Mouse (Mus musculus) skeletal muscle tissue, adult 2 months (tissue): ENCODE data around the gene Pcolce.
A peak's percentile ranks its signal among the peaks of the same experiment; 100 is the strongest.

Source experiments
- DNase-seq: peaks from one replicate; pipeline ENCODE4 v3.0.0-alpha.2; 2012; ENCODE audit warnings: low read depth, low spot score

Pcolce gene

DNA sequence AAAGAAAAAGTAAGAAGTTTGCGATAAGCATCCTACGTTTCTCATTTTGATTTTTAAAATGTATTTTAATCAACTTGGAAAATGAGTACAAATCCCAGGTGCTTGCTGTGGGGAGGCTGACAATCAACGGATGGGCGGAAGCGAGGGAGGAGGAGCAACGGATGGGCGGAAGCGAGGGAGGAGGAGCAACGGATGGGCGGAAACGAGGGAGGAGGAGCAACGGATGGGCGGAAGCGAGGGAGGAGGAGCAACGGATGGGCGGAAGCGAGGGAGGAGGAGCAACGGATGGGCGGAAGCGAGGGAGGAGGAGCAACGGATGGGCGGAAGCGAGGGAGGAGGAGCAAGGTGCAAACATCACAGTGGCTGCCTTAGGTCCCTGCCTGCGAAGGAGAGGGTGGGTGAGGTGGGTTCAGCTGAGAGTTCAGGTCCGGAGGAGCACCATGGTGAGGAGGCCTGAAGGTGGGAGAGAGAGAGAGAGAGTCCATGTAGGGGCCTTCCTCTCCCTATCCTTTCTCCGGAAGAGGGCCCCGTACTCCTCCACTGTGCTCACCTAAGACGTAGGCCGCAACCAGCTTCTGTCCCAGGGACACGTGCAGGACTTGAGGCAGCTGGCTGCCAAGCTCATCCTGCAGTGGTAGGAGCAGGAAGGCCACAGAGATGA is 16.9 kb downstream of the Pcolce start:
- DNase-seq = peak; percentile 39

DNA sequence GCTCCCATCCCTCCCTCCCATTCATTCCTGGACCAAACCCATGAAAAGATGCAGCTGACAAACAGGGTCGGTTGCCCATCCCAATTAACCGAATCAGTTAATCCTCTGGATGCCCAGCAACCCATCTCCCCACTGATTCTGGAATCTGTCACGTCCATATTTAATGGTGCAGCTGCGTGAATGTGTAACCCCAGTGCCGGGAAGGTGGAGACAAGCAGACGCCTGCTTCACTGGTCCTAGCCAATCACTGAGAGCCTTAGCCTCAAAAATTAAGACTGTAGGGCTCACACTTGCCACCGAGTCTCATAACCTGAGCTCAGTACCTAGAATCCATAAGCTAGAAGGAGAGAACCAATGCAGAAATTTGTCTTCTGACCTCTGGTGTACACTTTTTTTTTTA is 17.7 kb downstream of the Pcolce start:
- DNase-seq = no peak

DNA sequence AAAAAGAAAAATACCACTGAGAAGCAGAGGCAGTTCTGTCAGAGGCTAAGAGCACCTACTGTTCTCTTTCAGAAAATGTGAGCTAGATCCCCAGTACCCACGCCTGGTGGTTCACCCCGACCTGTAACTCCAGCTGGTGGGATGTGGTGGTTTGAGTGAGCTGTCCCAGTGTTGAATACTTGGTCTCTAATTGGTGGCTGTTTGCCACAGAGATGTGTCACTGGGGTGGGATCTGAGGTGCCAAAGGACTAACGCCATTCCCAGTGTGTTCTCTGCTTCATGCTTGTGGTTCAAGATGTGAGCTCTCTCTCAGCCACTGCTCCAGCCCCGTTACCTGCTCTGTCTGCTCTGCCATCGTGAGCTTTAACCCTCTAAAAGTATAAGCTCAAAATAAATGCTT is 23.1 kb downstream of the Pcolce start:
- no peak for DNase-seq

DNA sequence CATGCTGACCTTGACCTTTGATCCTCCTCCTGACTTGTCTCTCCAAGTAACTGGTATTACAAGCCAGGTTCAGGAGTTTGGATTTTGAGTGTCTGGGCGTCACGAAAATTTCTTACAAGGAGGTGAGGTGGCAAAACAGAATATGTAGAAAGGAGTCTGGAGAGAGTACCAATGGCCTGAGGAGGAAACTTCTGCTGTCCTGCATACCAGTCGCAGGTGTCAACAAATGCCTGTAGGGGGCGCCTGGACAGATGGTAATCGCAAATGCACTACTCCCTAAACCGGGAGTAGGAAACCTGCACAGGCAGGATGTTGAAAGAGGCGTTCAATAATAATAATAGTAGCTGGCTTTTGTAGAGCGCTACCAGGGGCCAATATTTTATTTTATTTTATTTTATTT is 28.6 kb downstream of the Pcolce start:
- DNase-seq = no peak

DNA sequence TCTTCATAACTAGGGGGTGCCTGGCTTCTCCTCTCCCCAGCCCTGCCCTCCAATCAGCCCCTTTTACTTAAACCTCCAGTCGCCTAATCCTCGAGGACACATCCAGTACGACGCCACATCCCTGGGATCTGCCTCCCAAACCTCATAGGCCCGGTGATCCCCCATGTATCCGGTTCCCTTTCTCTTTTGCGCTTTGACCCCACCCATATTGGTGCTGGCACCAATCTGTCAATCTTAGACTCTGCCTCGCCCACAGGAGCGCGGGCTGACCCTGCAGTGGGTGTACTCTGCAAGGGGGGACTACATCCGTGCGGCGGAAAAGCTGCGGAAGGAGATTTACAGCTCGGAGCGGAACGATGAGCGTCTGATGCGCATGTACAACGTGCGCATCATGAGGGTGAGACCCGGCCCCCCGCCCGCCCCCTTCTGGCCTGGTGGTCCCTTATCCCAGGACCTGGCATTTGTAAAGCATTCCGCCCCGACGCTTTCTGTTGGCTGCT is 29.9 kb downstream of the Pcolce start:
- no peak for DNase-seq

DNA sequence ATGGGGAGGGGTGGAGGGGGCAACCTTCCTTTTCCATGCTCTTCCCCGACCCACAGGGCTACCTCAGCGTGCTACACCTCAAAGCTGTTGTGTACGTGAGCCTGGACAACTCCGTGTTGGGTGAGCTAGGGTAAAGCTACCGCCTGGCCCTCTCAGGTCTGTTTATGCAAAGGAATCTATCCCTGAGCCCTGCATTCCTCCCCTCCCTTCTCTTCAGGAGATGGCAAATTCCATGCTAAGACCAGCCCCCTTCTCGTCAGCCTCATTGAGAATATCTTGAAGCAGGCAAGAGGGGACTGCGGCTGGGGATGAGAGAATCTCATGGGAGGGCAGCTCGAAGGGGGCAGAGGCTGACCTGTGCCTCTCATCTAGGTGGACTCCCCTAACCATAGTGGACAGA is 30.9 kb downstream of the Pcolce start:
- no peak for DNase-seq

DNA sequence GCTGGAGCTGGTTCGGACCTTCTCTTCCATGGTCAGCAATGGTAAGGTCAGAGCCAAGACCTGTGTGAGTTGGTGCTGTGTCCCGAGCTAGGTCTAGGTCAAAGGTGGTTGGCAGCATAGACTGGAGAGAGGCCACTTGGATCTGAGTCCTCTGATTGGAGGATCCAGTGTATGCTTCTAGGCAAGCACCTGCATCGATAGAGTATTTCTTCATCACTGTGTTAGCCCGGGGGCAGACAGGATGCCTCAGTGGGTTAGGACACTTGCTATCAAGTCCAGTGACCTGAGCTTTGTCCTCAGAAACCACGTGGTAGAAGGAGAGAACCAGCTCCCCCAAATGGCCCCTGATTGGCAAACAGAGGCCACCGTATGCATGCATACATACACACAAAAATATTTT is 33.3 kb downstream of the Pcolce start:
- DNase-seq = no peak

DNA sequence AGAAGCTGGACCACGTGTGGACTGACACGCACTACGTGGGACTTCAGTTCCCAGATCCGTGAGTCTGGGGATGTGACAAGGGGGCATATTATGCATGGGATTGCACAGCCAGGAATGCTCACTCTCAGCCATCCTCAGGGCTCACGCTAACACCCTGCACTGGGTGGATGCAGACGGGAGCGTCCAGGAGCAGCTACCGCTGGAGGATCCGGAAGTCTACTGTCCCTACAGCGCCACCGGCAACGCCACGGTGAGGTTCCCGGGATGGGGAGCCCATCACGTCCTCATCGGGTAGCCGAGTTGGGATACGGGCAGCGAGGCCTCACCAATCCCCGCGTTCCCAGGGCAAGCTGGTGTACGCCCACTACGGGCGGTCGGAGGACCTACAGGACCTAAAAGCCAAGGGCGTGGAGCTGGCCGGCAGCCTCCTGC is 39.1 kb downstream of the Pcolce start:
- DNase-seq = no peak

DNA sequence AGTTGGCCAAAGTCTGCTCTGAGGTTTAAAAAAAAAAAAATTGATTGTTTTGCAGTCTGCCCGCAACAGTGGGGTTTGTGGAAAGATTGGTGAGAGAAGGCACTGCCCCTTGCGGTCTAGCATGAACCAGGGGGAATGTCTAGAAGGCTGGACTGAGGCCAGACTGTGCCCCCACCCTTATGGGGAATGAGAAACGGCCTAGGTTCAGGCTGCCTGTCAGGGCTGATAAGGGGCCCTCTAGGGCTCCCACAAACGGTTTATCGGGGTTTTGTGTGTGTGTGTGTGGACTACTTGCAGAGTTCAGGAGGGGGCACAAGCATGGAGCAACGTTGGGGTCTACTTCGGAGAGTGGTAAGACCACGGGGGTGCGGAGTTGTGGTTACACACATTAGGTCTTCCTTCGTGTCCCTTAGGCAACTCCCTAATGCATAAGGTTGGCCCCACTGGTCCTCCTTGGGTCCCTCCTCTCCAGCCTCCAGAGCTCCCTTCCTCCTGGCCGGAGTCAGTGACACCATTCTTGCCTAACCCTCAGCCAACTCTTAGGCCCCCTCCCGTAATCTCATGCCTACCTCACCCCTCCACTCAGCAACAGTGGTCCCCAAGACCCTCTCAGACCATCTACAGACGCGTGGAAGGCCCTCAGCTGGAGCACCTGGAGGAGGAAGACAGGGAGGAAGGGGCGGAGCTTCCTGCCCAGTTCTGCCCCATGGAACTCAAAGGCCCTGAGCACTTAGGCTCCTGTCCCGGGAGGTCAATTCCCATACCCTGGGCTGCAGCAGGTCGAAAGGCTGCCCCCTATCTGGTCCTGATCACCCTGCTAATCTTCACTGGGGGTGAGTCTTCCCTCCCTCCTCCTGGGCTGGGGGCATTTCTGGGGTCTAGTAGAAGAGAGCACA is 42.6 kb downstream of the Pcolce start:
- DNase-seq = no peak

DNA sequence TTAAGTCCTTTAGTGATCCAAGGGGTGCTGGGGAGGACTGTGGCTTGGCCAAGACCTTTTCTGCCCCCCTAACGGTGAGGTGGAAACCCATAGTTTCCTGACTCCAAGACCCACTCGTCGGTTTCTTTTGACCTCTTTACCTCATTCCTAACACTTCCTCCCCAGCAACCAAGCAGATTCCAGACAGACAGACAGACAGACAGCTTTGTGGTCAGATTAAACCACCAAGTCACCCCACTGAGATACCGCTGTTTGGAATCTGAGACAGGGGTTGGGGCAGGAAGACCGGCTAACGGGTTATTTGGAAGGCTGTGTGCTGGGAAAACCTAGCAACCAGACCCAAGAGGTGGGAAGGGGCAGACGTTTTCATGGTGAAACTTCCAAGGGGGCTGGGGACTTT is 43.4 kb downstream of the Pcolce start:
- no peak for DNase-seq

DNA sequence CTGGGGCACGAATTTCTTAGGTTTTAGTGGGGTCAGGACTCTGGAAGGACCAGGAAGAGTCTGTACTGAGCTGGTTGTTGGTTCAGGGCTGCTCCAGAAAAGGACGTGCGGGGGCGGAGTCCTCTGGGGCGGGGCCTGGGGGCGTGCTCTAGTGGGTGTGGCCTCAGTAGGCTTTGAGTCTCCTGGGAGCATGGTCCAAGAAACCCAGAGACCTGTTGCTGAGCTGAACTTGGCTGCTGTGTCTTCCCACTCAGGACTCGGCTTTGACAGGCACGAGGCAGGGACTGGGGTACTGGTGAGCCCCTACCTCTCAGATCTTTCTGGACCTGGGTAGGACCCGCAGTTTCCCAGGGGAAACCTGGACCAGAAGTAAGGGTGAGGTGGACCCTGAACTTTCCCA is 43.9 kb downstream of the Pcolce start, which contains the start of gene Tfr2:
TSS of gene Tfr2 (plus strand) at position 176 of the 400 bp plus-strand sequence.
- DNase-seq = no peak

DNA sequence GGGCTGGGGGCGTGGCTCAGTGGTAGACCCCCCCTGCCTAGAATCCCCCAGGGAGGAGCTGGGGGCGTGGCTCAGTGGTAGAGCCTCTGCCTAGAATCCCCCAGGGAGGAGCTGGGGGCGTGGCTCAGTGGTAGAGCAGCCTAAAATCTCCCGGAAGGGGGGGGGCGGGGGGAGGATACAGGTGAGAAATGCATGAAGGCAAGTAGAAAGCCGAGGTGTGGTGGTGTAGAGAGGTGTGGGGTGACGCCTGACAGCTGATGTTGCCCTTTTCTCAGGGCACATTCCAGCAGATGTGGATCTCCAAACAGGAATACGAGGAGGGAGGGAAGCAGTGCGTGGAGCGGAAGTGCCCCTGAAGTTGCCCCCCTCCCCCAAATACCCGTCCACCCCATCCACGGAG is 44.6 kb downstream of the Pcolce start:
- no peak for DNase-seq

DNA sequence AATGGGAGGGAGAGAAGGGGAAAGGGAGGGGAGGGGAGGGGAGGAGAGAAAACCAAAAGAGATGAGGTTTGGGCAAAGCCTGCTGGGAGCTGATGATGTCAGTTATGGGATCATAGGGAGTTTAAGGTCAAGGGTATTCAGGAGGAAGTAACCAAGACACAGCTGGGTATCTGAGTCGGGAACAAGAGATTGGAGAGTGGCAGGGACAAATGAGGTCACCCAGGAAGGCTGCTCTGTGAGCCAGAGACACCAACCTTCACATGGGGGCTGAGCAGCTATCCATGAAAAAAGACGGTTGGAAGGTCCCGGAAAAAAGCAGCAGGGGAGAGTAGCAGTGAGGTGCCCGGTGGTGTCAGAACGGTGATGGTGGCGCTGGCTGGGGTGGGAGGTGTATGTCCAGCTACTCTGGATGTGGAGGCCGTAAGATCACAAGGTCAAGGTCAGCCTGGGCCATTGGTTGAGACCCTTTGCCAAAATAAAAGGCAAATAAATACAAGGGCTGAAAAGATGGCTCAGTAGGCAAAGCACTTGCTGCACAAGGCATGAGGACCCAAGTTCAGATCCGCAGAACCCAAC is 45.3 kb downstream of the Pcolce start:
- no peak for DNase-seq

DNA sequence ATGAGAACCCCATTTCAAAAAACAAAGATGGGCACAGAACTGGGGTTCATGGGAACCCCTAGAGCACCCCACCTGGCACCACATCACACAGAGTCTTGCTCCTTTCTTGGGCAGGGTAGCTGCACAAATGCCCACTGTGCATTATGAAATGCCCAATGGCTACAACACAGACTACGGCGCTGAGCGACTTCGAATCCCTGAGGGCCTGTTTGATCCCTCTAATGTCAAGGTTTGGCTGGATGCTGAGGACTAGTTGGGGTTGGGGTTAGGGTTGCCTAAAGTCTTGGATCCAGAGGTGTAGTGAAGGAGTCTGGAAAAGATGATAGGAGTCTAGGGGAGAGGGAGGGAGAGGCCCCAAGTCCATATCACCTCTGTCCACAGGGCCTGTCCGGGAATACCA is 47.2 kb downstream of the Pcolce start:
- DNase-seq = no peak

DNA sequence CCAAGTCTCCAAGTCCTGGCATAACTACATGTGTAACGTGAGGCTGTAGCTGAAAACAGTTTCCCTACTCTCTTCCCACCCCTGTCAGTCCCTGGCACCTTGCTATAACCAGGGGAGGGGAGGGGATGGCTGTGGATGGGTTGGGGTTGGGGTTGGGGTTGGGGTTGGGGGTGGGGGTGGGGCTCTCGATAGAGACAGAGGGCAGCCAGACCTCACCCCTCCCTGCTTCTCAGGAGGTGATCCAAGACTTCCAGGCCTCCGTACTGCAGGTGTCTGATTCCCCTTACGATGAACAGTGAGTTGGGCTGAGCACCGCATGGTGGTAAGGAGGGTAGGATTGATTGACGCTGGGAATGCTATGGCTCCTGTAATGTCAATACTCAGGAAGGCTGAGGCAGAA is 47.8 kb downstream of the Pcolce start:
- no peak for DNase-seq

DNA sequence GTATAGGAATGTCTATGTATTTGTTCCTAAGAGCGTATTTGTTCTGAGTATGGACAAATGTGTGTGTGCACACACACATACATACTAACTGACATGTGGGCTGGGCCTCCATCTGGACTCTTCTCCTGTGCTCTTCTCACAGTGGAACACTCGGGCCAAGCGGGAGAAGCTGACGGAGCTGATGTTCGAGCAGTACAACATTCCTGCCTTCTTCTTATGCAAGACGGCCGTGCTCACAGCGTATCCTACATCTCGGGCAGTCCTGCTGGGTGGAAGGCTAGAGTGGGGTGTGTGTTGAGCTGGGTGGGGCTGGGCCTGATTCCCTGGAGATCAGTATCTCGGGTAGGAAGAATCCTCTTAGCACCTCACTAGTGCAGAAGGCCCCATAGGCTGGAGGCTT is 50.6 kb downstream of the Pcolce start:
- no peak for DNase-seq

DNA sequence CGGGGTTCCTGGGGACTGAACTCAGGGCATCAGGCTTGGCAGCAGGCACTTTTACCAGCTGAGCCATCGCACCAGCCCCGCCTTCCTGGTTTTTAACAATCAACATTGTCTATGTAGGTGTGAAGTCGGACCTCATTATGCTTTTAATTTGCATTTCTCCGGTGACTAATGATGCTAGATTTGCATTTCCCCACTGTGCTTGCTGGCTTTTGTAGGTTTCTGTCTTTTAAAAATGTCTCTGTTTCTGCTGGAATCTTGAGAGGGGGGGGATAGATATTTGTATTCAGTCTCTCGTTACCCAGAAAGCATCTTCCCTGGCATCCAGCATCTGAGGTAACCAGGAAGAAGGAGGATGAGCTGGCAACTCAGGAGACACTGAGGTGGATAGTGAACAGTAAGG is 52.0 kb downstream of the Pcolce start:
- no peak for DNase-seq
